Mouse (Mus musculus): ENCODE data around the gene Hoxa2. TPM values are rescaled to one million over a fixed set of nuclear protein-coding genes. Genes with fewer than 3 reads are reported as not detected.

The Hoxa2 gene
- total and polyA plus RNA-seq, 3 experiments, result 0.26 TPM; not detected in 2

- in situ Hi-C loops (cut with MboI; ENCODE audit: low pct_ligation_motif_present, low pct_unique_long_range_greater_than_20kb, low sequenced_read_pairs) (loop anchor here (25.0 kb wide), 1 partner anchor 194 kb away; the partner anchor contains the start of gene Skap2), dilution Hi-C loops (cut with MboI; ENCODE audit: extremely low pct_ligation_motif_present, extremely low pct_unique_long_range_greater_than_20kb, low sequenced_read_pairs) (no loop called here)
- DNase-seq (ENCODE audit: extremely low read depth), result no peak
- TF ChIP-seq MEF2A (IDR thresholded peaks at IDR 0.05; ENCODE audit: borderline replicate concordance, low read depth, low read length), result no peak
- TF ChIP-seq MXI1 (IDR thresholded peaks at IDR 0.05; ENCODE audit: low read depth, low read length), result no peak
- no peak for TF ChIP-seq CHD2 (IDR thresholded peaks at IDR 0.05; ENCODE audit: low read length)
- TF ChIP-seq MAX (IDR thresholded peaks at IDR 0.05; ENCODE audit: low read length), result no peak
- TF ChIP-seq NELFE (IDR thresholded peaks at IDR 0.05; ENCODE audit: low read depth, low read length), result no peak
- H3K36me3 ChIP-seq (replicated peaks in 1 of 2; ENCODE audit: control insufficient read depth in 1 of 2, insufficient read depth in 1 of 2, low read length in 1 of 2), result peaks cover 23 to 51% of the 10 kb centered on the region in 2 experiments
- H3K9me3 ChIP-seq (replicated peaks; ENCODE audit: low read length), result peaks cover 54% of the 10 kb centered on the region
- H3K4me3 ChIP-seq (replicated peaks in 1 of 3; ENCODE audit: low read depth in 2 of 3, low read length in 2 of 3, poor library complexity in 1 of 3), result no peak overlapping the region
- peaks cover 0 to 7% of the 10 kb centered on the region in 2 experiments; a peak in 1 of 4 replicates for H3K4me1 ChIP-seq (ENCODE audit: control insufficient read depth in 1 of 2, insufficient read depth in 2 of 2)
- H3K79me2 ChIP-seq (replicated peaks; ENCODE audit: control insufficient read depth, extremely low read depth, insufficient read depth, poor library complexity, severe bottlenecking), result no peaks in the 10 kb centered on the region
- no peaks in the 10 kb centered on the region for H3K27me3 ChIP-seq (replicated peaks)
- no peak overlapping the region for H3K4me2 ChIP-seq (ENCODE audit: insufficient read depth, low read depth, poor library complexity, severe bottlenecking)
- no peak overlapping the region for H3K27ac ChIP-seq (ENCODE audit: insufficient read depth, low read depth)
- no peak overlapping the region for H3K9ac ChIP-seq (ENCODE audit: insufficient read depth, low read depth)
Observed at GRCm38 (mm10) chr6:52205638-52206621, 41.3 kb upstream of the Hoxa2 start.

- H3K27ac ChIP-seq (ENCODE audit: insufficient read depth, low read depth), result no peak overlapping the region
- H3K4me2 ChIP-seq (ENCODE audit: insufficient read depth, low read depth, poor library complexity, severe bottlenecking), result no peak overlapping the region
- peaks cover 54% of the 10 kb centered on the region for H3K9me3 ChIP-seq (replicated peaks; ENCODE audit: low read length)
- H3K36me3 ChIP-seq (replicated peaks in 1 of 2; ENCODE audit: control insufficient read depth in 1 of 2, insufficient read depth in 1 of 2, low read length in 1 of 2), result peaks cover 23 to 51% of the 10 kb centered on the region in 2 experiments
- H3K27me3 ChIP-seq (replicated peaks), result no peaks in the 10 kb centered on the region
- DNase-seq (ENCODE audit: extremely low read depth), result no peak
- dilution Hi-C loops (cut with MboI; ENCODE audit: extremely low pct_ligation_motif_present, extremely low pct_unique_long_range_greater_than_20kb, low sequenced_read_pairs) (no loop called here), in situ Hi-C loops (cut with MboI; ENCODE audit: low pct_ligation_motif_present, low pct_unique_long_range_greater_than_20kb, low sequenced_read_pairs) (loop anchor here (25.0 kb wide), 1 partner anchor 193 kb away; the partner anchor contains the start of gene Skap2)
- H3K9ac ChIP-seq (ENCODE audit: insufficient read depth, low read depth), result no peak overlapping the region
- peaks cover 0 to 2% of the 10 kb centered on the region in 2 experiments; a peak in 1 of 4 replicates for H3K4me1 ChIP-seq (ENCODE audit: control insufficient read depth in 1 of 2, insufficient read depth in 2 of 2)
- H3K79me2 ChIP-seq (replicated peaks; ENCODE audit: control insufficient read depth, extremely low read depth, insufficient read depth, poor library complexity, severe bottlenecking), result no peaks in the 10 kb centered on the region
- TF ChIP-seq ZC3H11A (IDR thresholded peaks at IDR 0.05; ENCODE audit: low read depth, low read length) (no peak), MYC (IDR thresholded peaks at IDR 0.05; ENCODE audit: low read depth, low read length) (no peak), ELF1 (IDR thresholded peaks at IDR 0.05; ENCODE audit: low read depth, low read length) (no peak)
- H3K4me3 ChIP-seq (replicated peaks in 1 of 3; ENCODE audit: low read depth in 2 of 3, low read length in 2 of 3, poor library complexity in 1 of 3), result no peak overlapping the region
Observed at GRCm38 (mm10) chr6:52205221-52205620, 40.6 kb upstream of the Hoxa2 start.

- Histone ChIP-seq H3K36me3 (replicated peaks in 1 of 2; ENCODE audit: control insufficient read depth in 1 of 2, insufficient read depth in 1 of 2, low read length in 1 of 2) (peaks cover 23 to 51% of the 10 kb centered on the region in 2 experiments), H3K27ac (ENCODE audit: insufficient read depth, low read depth) (no peak within 1 kb of the TSS), H3K4me3 (replicated peaks in 1 of 3; ENCODE audit: low read depth in 2 of 3, low read length in 2 of 3, poor library complexity in 1 of 3) (no peak within 1 kb of the TSS), H3K9ac (ENCODE audit: insufficient read depth, low read depth) (no peak within 1 kb of the TSS), H3K9me3 (replicated peaks; ENCODE audit: low read length) (peaks cover 49% of the 10 kb centered on the region), H3K4me1 (ENCODE audit: control insufficient read depth in 1 of 2, insufficient read depth in 2 of 2) (no peaks in the 10 kb centered on the region), H3K79me2 (replicated peaks; ENCODE audit: control insufficient read depth, extremely low read depth, insufficient read depth, poor library complexity, severe bottlenecking) (no peaks in the 10 kb centered on the region), H3K27me3 (replicated peaks) (no peaks in the 10 kb centered on the region), H3K4me2 (ENCODE audit: insufficient read depth, low read depth, poor library complexity, severe bottlenecking) (no peak within 1 kb of the TSS)
- in situ Hi-C loops (cut with MboI; ENCODE audit: low pct_ligation_motif_present, low pct_unique_long_range_greater_than_20kb, low sequenced_read_pairs), result loop anchor here (25.0 kb wide), 1 partner anchor 192 kb away; the partner anchor contains the start of gene Skap2
- TF ChIP-seq MAX (IDR thresholded peaks at IDR 0.05; ENCODE audit: low read length) (no peak), NELFE (IDR thresholded peaks at IDR 0.05; ENCODE audit: low read depth, low read length) (no peak), MAFK (IDR thresholded peaks at IDR 0.05; ENCODE audit: insufficient replicate concordance, low read length) (no peak), IRF4 (IDR thresholded peaks at IDR 0.05; ENCODE audit: low read depth, low read length) (no peak), CTCF (conservative IDR thresholded peaks at IDR 0.05 in 1 of 2, IDR thresholded peaks at IDR 0.05 in 1 of 2; ENCODE audit: low read depth in 2 of 2, low read length in 2 of 2) (no peak), USF1 (IDR thresholded peaks at IDR 0.05; ENCODE audit: low read depth, low read length) (no peak), ELF1 (IDR thresholded peaks at IDR 0.05; ENCODE audit: low read depth, low read length) (no peak), GABPA (IDR thresholded peaks at IDR 0.05; ENCODE audit: insufficient replicate concordance, low read depth, low read length) (no peak), BHLHE40 (IDR thresholded peaks at IDR 0.05; ENCODE audit: low read depth, low read length) (no peak), RCOR1 (conservative IDR thresholded peaks at IDR 0.05; ENCODE audit: low read depth, low read length) (no peak), TBP (conservative IDR thresholded peaks at IDR 0.05; ENCODE audit: low read depth, low read length) (no peak), MEF2A (IDR thresholded peaks at IDR 0.05; ENCODE audit: borderline replicate concordance, low read depth, low read length) (no peak), KAT2A (IDR thresholded peaks at IDR 0.05; ENCODE audit: insufficient replicate concordance, low read length) (no peak), USF2 (conservative IDR thresholded peaks at IDR 0.05; ENCODE audit: low read depth, low read length) (no peak), MAZ (IDR thresholded peaks at IDR 0.05; ENCODE audit: low read depth, low read length) (no peak), ZC3H11A (IDR thresholded peaks at IDR 0.05; ENCODE audit: low read depth, low read length) (no peak)
- dilution Hi-C loops (cut with MboI; ENCODE audit: extremely low pct_ligation_motif_present, extremely low pct_unique_long_range_greater_than_20kb, low sequenced_read_pairs), result no loop called here
- DNase-seq (ENCODE audit: extremely low read depth), result no peak
Observed at GRCm38 (mm10) chr6:52204050-52204752, 39.6 kb upstream of the Hoxa2 start, which contains the start of gene Hoxa5. Gene Hoxa5 (minus strand): TSS chr6:52204587.
